Mouse (Mus musculus): Measurements from ENCODE around the gene Pnpla2. TPM values are rescaled to one million over a fixed set of nuclear protein-coding genes. Genes with fewer than 3 reads are reported as not detected.

Gene Pnpla2
- total RNA-seq, 4 experiments from 2014 or later = 21.2 to 32.6 (median 27.2) TPM

Other genes starting within 250 kb of the Pnpla2 start
- gene Lmntd2, start 241.1 kb upstream of the Pnpla2 start, total RNA-seq (2022) = under 1 TPM in 2 of 4 experiments, not detected in 2; 0.17 to 0.25 TPM
- gene Rassf7, start 239.3 kb upstream of the Pnpla2 start, total RNA-seq (2022) = 1 to 10 TPM in 3 of 4 experiments, under 1 TPM in 1; 0.89 to 2.7 (median 2.4) TPM
- gene Phrf1, start 226.4 kb upstream of the Pnpla2 start, total RNA-seq (2022) = 10 to 100 TPM; 65.7 to 76.5 (median 68.5) TPM
- 1 to 10 TPM in 3 of 4 experiments, under 1 TPM in 1; 0.65 to 2.8 (median 1.7) TPM for gene Irf7, start 188.7 kb upstream of the Pnpla2 start, total RNA-seq (2022)
- not detected for gene Cdhr5, start 178.4 kb upstream of the Pnpla2 start, total RNA-seq (2022)
- not detected for gene Sct, start 176.1 kb upstream of the Pnpla2 start, total RNA-seq (2022)
- gene Drd4, start 163.2 kb upstream of the Pnpla2 start, total RNA-seq (2022) = under 1 TPM; 0.44 to 0.84 (median 0.50) TPM
- 10 to 100 TPM; 57.2 to 76.6 (median 68.2) TPM for gene Deaf1, start 127.5 kb upstream of the Pnpla2 start, total RNA-seq (2022)
- gene Tmem80, start 127.5 kb upstream of the Pnpla2 start, total RNA-seq (2022) = 10 to 100 TPM; 30.2 to 32.2 (median 30.6) TPM
- gene Eps8l2, start 116.3 kb upstream of the Pnpla2 start, total RNA-seq (2022) = 1 to 10 TPM; 5.4 to 7.9 (median 6.4) TPM
- gene Taldo1, start 63.0 kb upstream of the Pnpla2 start, total RNA-seq (2022) = 100 to 1,000 TPM in 3 of 4 experiments, 10 to 100 TPM in 1; 99.3 to 109 (median 106) TPM
- gene Gatd1, start 41.1 kb upstream of the Pnpla2 start, total RNA-seq (2022) = 10 to 100 TPM; 40.6 to 48.1 (median 44.6) TPM
- 100 to 1,000 TPM; 286 to 326 (median 299) TPM for gene Cend1, start 25.7 kb upstream of the Pnpla2 start, total RNA-seq (2022)
- 100 to 1,000 TPM; 245 to 266 (median 253) TPM for gene Slc25a22, start 17.3 kb upstream of the Pnpla2 start, total RNA-seq (2022)
- 1 to 10 TPM in 3 of 4 experiments, under 1 TPM in 1; 0.88 to 2.5 (median 1.3) TPM for gene Pidd1, start 11.2 kb upstream of the Pnpla2 start, total RNA-seq (2022)
- 100 to 1,000 TPM; 524 to 612 (median 563) TPM for gene Rplp2, start 7.8 kb upstream of the Pnpla2 start, total RNA-seq (2022)
- gene Cracr2b, start 5.9 kb downstream of the Pnpla2 start, total RNA-seq (2022) = 1 to 10 TPM; 3.9 to 5.4 (median 4.4) TPM
- 10 to 100 TPM; 30.2 to 35.5 (median 33.4) TPM for gene Cd151, start 12.2 kb downstream of the Pnpla2 start, total RNA-seq (2022)
- gene Polr2l, start 19.9 kb downstream of the Pnpla2 start, total RNA-seq (2022) = 10 to 100 TPM; 32.2 to 42.4 (median 33.2) TPM
- gene Tspan4, start 20.0 kb downstream of the Pnpla2 start, total RNA-seq (2022) = 10 to 100 TPM; 17.6 to 28.0 (median 23.9) TPM
- 10 to 100 TPM; 66.8 to 72.6 (median 69.2) TPM for gene Chid1, start 84.7 kb downstream of the Pnpla2 start, total RNA-seq (2022)
- gene Ap2a2, start 107.0 kb downstream of the Pnpla2 start, total RNA-seq (2022) = 100 to 1,000 TPM; 188 to 206 (median 202) TPM
- not detected for gene Muc6, start 200.1 kb downstream of the Pnpla2 start, total RNA-seq (2022)
- gene Muc2, start 235.1 kb downstream of the Pnpla2 start, total RNA-seq (2022) = 1 to 10 TPM in 1 of 4 experiments, under 1 TPM in 3; 0.28 to 1.2 (median 0.50) TPM